Mouse (Mus musculus) heart, postnatal 0 days (tissue): ENCODE data around the gene Lrfn5.

Source experiments
- CTCF ChIP-seq: IDR thresholded peaks from 2 replicates; pipeline ENCODE4 v1.5.1; 2016; ENCODE audit warnings: antibody characterized with exemption, control low read depth, low read depth
- EP300 ChIP-seq: IDR thresholded peaks from 2 replicates; pipeline ENCODE4 v1.6.1; 2016; ENCODE audit warnings: antibody characterized with exemption, low read depth

DNA sequence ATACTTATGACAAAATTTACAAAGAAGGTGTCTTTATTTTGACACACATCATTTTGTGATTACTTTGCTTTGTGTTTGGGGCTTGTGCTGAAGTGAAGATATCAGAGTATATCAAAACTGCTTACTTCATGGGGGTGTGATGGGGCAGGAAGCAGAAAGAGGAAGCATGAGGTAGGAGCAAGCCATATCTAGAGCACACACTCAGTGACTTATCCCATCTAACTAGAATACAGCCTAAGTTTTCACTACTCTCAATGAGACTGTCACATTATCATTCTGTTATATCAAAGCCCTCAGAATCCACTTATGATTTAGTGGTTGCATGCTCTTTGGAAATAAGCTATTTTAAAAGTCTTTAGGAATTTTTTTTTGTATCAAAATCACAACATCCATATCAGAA lies 77.4 kb downstream of the Lrfn5 start:
- TF ChIP-seq CTCF = no peak
- TF ChIP-seq EP300 = no peak
